Mouse (Mus musculus): ENCODE measurements around the gene Krt7.

The Krt7 gene

GRCm38 (mm10) chr15:101446572-101446971 lies 35.7 kb downstream of the Krt7 start:
- no peak for DNase-seq (ENCODE audit: low spot score)

- no peak for DNase-seq (ENCODE audit: low spot score)
Measured at GRCm38 (mm10) chr15:101447444-101447843, 36.6 kb downstream of the Krt7 start, which contains the start of gene Krt88. Krt88 (plus strand) TSS chr15:101447744.

- DNase-seq (ENCODE audit: low spot score) = peak; percentile 14
Measured at GRCm38 (mm10) chr15:101453093-101453736, 42.4 kb downstream of the Krt7 start.

- DNase-seq (ENCODE audit: low spot score) = no peak
Measured at GRCm38 (mm10) chr15:101454774-101455173, 43.9 kb downstream of the Krt7 start.

GRCm38 (mm10) chr15:101455292-101455691 lies 44.4 kb downstream of the Krt7 start:
- no peak for DNase-seq (ENCODE audit: low spot score)

- no peak for DNase-seq (ENCODE audit: low spot score)
Measured at GRCm38 (mm10) chr15:101455891-101456290, 45.0 kb downstream of the Krt7 start.

- DNase-seq (ENCODE audit: low spot score) = no peak
Measured at GRCm38 (mm10) chr15:101458361-101458930, 47.6 kb downstream of the Krt7 start.

- DNase-seq (ENCODE audit: low spot score) = no peak
Measured at GRCm38 (mm10) chr15:101459283-101459682, 48.4 kb downstream of the Krt7 start.

GRCm38 (mm10) chr15:101463651-101464050 lies 52.8 kb downstream of the Krt7 start, which contains the start of gene Krt81:
Krt81 (minus strand) TSS chr15:101463751.
- no peak for DNase-seq (ENCODE audit: low spot score)

GRCm38 (mm10) chr15:101469093-101469492 lies 58.2 kb downstream of the Krt7 start:
- DNase-seq (ENCODE audit: low spot score) = no peak

- no peak for DNase-seq (ENCODE audit: low spot score)
Measured at GRCm38 (mm10) chr15:101472952-101473528, 62.2 kb downstream of the Krt7 start, which contains the start of gene Krt86. Krt86 (plus strand) TSS chr15:101473478.

GRCm38 (mm10) chr15:101479007-101479665 lies 68.3 kb downstream of the Krt7 start:
- no peak for DNase-seq (ENCODE audit: low spot score)

GRCm38 (mm10) chr15:101479666-101480060 lies 68.8 kb downstream of the Krt7 start:
- DNase-seq (ENCODE audit: low spot score) = no peak

All from MN1 (cell line).